Mouse (Mus musculus): ENCODE measurements at regions not wholly inside any gene's neighbourhood (a gene's known extent, or its start where the extent isn't known, plus 50 kb on each side); places are given as distances from the start of the nearest gene placed in this dataset.

DNA sequence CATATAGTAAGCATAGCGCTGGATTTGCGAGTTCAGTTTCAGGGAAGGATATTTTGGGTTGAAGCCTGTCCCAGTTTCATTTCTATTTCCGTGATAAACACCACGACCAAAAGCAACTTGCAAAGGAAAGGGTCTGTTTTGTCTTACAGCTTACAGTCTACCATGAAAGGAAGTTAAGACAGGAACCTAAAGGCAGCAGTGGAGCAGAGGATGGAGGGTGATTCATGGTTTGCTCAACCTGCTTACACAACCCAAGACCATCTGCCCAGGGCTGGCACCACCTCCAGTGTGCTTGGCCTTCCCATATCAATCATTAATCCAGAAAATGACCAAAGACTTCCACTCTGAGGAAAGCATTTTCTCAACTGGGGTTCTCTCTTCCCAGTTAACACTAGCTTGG lies 72.2 kb upstream of the Ccdc71l start:
- Histone ChIP-seq H3K36me3 (ENCODE audit: control insufficient read depth, insufficient read depth) (no peaks in the 10 kb centered on the region), H3K79me3 (ENCODE audit: low read depth) (no peaks in the 10 kb centered on the region), H3K4me3 (ENCODE audit: insufficient read depth, poor library complexity, severe bottlenecking) (no peak overlapping the region), H3K27me3 (ENCODE audit: control insufficient read depth, insufficient read depth, insufficient read length) (no peaks in the 10 kb centered on the region), H3K79me2 (ENCODE audit: control insufficient read depth, insufficient read depth) (no peaks in the 10 kb centered on the region), H3ac (ENCODE audit: control insufficient read depth, insufficient read length, low read depth) (no peak overlapping the region)
- TF ChIP-seq FOSL1 (IDR thresholded peaks at IDR 0.05; ENCODE audit: insufficient read depth, low read length, poor library complexity, severe bottlenecking) (no peak), MYOD1 (IDR thresholded peaks at IDR 0.05; ENCODE audit: control insufficient read depth, insufficient read length, low read depth) (no peak), CEBPB (IDR thresholded peaks at IDR 0.05; ENCODE audit: low read depth) (no peak), MYOG (IDR thresholded peaks at IDR 0.05; ENCODE audit: control insufficient read depth, extremely low read depth, insufficient read length) (no peak), USF1 (IDR thresholded peaks at IDR 0.05; ENCODE audit: low read depth) (no peak), CTCF (IDR thresholded peaks at IDR 0.05; ENCODE audit: control insufficient read depth, insufficient read depth, insufficient read length) (no peak), MAX (IDR thresholded peaks at IDR 0.05) (no peak)

DNA sequence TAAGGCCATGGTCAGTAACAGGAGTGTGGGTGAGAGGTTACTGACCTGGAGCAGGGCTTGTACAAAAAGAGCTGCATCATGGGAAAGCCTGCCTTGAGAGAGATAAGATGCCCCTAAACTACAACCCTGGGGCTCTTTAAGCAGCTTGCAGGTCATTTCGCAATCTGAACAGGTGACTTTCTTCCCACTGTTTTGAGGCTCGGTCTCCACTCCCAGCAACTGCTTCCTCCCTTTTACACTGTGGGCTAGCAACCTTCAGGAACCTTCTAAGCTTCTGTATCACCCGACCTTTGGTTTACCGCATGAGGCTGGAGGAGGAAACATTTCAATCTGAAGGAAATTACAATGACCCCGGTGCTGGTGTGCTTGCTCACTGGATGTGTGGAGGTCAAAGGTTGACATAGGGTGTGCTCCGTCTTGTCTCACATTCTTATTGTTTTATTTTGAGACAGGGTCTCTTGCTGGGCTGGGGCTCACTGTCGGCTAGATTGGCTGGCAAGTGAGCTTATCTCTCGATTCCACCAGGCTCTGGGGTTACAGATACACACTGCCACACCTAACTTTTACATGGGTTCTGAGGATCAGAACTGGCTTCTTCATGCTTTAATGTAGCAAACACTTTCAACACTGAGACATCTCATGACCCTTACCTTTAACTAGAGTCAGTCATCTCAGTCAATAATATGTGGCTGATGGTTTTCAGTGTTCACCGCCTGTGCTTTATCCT lies 71.1 kb upstream of the Ccdc71l start:
- Histone ChIP-seq H3K36me3 (ENCODE audit: control insufficient read depth, insufficient read depth) (no peaks in the 10 kb centered on the region), H3ac (ENCODE audit: control insufficient read depth, insufficient read length, low read depth) (no peak overlapping the region), H3K4me3 (ENCODE audit: insufficient read depth, poor library complexity, severe bottlenecking) (no peak overlapping the region), H3K79me3 (ENCODE audit: low read depth) (no peaks in the 10 kb centered on the region), H3K27me3 (ENCODE audit: control insufficient read depth, insufficient read depth, insufficient read length) (no peaks in the 10 kb centered on the region), H3K79me2 (ENCODE audit: control insufficient read depth, insufficient read depth) (no peaks in the 10 kb centered on the region)
- no peak for TF ChIP-seq MYOD1 (IDR thresholded peaks at IDR 0.05; ENCODE audit: control insufficient read depth, insufficient read length, low read depth)
- TF ChIP-seq USF1 (IDR thresholded peaks at IDR 0.05; ENCODE audit: low read depth): no peak
- TF ChIP-seq MYOG (IDR thresholded peaks at IDR 0.05; ENCODE audit: control insufficient read depth, extremely low read depth, insufficient read length): no peak
- TF ChIP-seq CTCF (IDR thresholded peaks at IDR 0.05; ENCODE audit: control insufficient read depth, insufficient read depth, insufficient read length): no peak
- no peak for TF ChIP-seq MAX (IDR thresholded peaks at IDR 0.05)
- no peak for TF ChIP-seq FOSL1 (IDR thresholded peaks at IDR 0.05; ENCODE audit: insufficient read depth, low read length, poor library complexity, severe bottlenecking)
- no peak for TF ChIP-seq CEBPB (IDR thresholded peaks at IDR 0.05; ENCODE audit: low read depth)

DNA sequence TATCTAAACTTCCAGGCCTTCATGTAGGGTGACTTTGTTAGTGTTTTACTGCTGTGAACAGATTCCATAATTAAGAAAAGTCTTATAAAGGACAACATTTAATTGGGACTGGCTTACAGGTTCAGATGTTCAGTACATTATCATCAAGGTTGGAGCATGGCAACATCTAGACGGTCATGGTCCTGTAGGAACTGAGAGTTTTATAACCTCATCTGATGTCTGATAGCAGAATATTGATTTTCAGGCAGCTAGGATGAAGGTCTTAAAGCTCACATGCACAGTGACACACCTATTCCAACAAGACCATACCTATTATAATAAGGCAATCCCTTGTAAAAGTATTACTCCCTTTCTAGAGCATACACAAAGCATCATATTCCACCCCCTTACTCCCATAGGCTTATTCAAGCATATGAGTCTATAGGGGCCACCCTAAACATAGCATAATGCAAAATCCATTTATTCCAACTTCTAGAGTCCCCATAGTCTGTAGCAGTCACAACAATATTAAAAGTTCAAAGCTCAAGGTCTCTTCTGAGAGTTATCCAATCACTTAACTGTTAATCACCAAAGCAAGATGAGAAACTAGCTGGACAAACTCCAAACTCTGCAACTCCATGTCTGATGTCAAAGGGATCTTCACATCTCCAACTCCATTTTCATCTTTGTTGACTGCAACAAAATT lies 63.3 kb upstream of the Ccdc71l start:
- Histone ChIP-seq H3K79me3 (ENCODE audit: low read depth) (no peaks in the 10 kb centered on the region), H3K4me3 (ENCODE audit: insufficient read depth, poor library complexity, severe bottlenecking) (no peak overlapping the region), H3ac (ENCODE audit: control insufficient read depth, insufficient read length, low read depth) (no peak overlapping the region), H3K79me2 (ENCODE audit: control insufficient read depth, insufficient read depth) (no peaks in the 10 kb centered on the region), H3K27me3 (ENCODE audit: control insufficient read depth, insufficient read depth, insufficient read length) (no peaks in the 10 kb centered on the region), H3K36me3 (ENCODE audit: control insufficient read depth, insufficient read depth) (no peaks in the 10 kb centered on the region)
- TF ChIP-seq MAX (IDR thresholded peaks at IDR 0.05) (no peak), CEBPB (IDR thresholded peaks at IDR 0.05; ENCODE audit: low read depth) (no peak), USF1 (IDR thresholded peaks at IDR 0.05; ENCODE audit: low read depth) (no peak), MYOG (IDR thresholded peaks at IDR 0.05; ENCODE audit: control insufficient read depth, extremely low read depth, insufficient read length) (no peak), FOSL1 (IDR thresholded peaks at IDR 0.05; ENCODE audit: insufficient read depth, low read length, poor library complexity, severe bottlenecking) (no peak), CTCF (IDR thresholded peaks at IDR 0.05; ENCODE audit: control insufficient read depth, insufficient read depth, insufficient read length) (no peak), MYOD1 (IDR thresholded peaks at IDR 0.05; ENCODE audit: control insufficient read depth, insufficient read length, low read depth) (no peak)
